Mouse (Mus musculus): ENCODE measurements around the gene Btbd3.

The Btbd3 gene

DNA sequence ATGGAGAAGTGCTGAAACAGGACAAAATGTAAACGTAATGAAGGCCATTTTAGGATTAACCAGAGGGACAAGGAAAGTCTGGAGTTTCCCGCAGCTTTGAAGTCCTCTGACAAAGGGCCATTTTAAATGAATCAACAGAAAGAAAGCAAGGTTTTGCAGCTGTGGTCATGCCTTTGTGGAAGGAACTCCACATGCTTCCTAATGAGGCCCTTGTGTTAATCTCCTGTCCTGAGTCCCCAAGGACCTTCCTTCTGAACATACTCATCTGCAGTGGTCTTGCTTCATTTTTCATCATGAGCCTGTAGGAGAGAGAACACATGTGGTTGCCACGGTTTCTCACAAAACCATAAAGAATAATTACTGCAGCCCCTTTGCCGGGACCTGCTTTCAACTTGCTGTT, 275.6 kb downstream of the Btbd3 start:
- DNase-seq (ENCODE audit: low spot score): no peak

DNA sequence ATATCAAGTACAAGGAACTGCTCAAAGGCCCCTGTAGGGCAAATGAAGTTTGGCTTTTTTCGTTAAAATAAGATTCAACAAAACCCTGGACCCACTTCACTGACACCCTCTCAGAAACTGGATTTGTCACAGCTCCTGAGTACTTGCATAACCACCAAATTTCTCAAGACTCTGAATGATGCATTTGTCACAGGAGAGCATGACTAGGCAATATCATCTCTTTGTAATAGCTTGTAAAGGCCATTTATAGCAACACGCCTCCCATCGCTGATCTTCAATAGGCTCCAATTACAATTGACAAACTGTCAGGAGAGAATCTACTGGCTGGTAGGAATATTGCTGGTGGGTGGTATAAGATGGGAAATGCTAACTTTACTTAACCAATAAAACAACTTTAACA, 283.3 kb downstream of the Btbd3 start:
- DNase-seq (ENCODE audit: low spot score): no peak

DNA sequence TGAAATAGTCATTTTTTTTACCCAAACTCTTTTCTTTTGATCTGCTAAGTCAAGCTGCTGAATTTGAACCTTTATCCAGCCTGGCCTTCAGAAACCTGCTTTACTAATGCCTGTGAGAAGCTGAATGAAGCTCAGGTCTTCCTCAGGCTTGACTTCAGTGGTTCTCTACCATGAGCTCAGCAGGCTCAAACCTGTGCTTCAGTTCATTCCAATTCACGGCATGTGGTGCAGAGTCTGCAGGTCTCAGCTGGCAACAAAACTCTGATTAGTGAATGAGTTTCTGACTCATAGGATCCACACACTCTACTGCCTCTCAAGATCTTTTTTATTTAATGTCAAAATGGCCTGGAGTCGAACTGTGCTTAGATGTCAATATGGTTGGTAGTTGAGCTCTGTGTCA, 292.6 kb downstream of the Btbd3 start:
- DNase-seq (ENCODE audit: low spot score): no peak

DNA sequence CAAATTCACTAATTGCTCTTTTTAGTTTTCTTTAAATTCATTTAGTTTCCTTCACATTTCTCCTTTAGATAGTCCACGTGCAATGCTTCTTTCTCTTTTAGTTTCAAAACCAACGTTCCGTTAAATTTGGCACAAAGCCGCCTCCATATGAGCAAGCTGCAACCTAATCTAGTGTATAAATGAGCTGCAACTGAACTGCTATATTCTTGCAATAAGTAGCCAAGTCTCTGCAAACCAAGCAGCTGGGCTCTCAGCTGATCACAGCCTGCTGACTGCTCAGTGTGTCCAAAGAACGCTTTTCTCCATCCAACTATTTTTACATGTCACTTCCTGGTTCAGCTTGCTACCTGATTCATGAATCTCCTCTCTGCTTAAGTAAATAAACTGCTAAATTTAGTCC, 295.2 kb downstream of the Btbd3 start:
- no peak for DNase-seq (ENCODE audit: low spot score)

DNA sequence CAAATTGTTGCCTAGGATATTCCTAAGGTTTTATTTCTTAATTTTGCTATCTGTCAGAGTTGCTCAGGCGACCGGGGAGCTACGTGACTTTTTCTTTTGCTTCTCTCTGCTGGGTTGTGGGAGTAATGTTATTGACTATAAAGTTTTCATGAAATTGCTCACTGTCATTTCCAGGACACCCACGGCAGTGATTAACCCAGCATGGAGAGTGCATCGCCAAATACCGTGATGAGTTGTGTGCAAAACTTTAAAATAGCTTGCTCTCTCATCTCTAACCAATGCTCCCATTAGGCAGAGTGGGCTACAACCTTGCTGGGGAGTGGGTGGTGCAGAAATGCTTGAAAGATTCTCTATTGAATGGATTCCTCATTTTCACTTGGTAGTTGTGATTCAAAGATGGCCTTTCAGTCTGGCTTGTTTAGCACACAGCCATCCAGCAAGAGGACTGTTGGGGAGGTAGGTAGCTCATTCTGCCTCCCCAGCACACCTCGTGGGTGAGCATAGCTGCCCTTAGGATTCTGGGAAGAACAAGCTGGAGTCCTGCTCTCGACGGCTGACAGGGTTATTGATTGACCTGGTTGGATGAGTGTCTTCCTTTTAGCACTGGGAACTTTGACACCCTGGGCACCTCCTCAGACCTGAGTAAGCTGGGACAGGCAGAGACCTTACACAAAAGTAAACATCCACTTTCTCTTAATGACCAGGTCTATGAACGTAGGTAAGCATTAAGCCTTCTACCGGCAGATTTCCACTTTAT, 298.9 kb downstream of the Btbd3 start:
- DNase-seq (ENCODE audit: low spot score): no peak

DNA sequence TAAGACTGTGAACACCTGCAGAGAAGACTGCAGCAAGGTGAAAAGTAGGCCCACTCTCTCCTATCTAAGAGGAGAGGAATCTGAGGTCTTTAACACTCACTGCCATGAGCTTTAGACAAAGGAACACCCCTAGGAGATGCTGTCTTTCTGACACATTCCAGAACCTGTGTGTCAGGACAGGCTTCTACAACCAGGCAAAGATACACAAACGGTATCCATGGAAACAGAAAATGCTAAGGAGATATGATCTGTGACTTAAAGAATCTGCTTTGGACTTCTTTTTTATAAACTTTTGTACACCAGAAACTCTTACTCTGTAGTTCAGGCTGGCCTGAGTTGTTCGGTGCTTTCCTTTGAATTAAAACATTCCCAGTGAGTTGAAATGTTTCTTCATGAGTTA, 329.6 kb downstream of the Btbd3 start:
- no peak for DNase-seq (ENCODE audit: low spot score)

DNA sequence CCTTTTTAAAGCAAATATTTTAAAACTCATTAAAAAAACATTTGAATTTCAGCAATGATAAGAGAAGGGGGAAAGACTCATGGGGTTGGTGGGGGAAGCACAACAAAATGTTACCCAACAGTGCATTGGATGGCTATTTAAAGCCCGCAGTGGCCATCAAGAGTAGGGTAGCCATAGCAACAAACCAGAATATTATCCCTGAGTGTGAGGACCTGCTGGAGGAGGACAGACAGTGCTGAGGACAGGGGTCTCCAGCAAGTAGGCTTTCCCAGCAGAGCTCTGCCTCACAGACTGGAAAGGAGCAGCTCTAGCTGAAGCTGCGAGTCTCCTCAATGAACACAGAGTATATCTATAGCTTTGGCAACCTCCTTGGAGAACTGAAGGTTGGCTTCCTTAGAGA, 331.0 kb downstream of the Btbd3 start:
- DNase-seq (ENCODE audit: low spot score): no peak

DNA sequence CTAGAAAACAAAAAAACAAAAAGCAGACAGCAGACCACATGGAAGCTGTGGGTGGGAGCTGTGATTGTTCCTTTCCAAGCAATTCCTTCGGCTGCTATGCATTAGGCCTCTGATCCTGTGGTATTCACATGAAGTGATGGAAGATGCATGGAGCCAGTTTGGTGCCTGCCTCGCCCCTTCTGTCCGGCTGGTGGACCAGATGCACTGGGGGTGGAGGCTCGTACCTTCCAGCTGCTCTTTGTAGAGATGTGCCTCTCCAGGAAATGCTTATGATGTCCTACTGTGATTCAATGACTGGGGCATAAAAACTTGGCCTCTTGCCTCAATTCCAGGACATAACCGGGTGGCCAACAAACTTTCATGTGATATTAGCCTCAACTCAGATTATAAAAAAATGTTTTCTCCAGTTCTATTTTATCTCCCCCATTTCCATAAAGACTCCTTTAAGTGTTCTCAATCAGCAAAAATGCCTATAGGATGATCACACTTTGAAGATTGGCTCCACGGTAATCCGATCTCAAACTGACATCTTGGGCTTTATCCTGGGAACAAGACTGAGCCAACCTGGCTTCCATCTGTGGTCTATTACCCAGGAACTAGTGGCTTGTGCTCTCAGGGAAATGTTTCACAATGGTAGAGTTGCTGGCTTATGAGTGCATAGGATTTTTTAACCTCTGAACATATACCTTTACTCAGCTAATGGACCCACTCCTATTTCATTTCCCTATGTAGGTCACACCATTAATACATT, 331.6 kb downstream of the Btbd3 start:
- DNase-seq (ENCODE audit: low spot score): no peak

DNA sequence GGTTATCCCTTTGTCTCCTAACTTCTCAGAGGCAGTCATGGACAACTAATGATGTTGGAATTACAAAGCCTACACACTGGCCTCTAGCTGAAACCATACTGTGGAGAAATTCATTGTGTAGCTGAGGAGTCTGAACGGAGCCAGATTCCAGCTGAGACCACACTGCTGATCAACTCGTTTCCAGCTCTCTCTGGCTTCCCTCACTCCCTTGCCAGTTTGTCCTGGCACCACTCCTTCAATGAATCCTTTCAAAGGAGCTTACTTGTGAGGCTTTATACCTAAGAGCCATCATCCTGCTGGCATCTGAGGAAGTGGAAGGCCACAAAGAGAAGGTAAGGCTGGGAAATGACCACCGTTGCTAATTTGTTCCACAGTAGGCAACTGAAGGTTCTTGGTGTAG, 332.7 kb downstream of the Btbd3 start:
- no peak for DNase-seq (ENCODE audit: low spot score)

DNA sequence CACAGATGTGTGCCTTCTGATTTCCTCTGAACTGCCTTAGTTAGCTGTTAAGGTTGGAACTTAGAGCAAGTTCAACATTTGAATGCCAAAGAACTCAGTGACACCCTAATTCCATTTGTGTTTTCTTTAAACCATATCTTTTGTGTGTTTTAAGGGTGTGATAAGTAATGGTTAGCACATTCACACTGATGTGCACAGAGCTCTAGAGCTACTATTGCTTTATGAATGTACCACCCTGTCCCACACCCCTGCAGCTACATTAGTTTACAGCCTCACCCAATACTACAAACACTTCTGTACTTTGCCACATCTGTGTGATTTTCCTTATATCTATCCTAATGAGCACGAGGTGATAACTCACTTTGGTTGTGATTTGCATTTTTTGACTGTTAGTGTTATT, 333.9 kb downstream of the Btbd3 start:
- DNase-seq (ENCODE audit: low spot score): no peak

DNA sequence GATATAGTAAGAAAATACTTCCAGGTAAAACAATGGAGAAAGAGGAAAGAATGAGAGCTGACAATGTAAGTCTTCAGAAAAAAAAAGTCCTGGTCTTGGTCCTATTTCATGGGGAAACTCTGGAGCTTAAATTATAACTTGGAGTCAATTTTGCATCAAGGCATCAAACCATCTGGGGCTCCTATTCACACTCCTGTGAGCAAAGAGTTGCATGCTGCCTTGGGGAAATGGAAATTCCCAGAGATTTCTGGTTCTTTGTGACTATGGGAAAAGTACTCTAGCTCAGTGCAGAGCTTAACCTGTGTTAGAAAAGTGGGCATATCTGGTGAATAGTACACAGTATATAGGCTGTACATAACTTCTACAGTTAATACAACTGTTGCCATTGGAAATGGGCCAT, 356.0 kb downstream of the Btbd3 start:
- no peak for DNase-seq (ENCODE audit: low spot score)

DNA sequence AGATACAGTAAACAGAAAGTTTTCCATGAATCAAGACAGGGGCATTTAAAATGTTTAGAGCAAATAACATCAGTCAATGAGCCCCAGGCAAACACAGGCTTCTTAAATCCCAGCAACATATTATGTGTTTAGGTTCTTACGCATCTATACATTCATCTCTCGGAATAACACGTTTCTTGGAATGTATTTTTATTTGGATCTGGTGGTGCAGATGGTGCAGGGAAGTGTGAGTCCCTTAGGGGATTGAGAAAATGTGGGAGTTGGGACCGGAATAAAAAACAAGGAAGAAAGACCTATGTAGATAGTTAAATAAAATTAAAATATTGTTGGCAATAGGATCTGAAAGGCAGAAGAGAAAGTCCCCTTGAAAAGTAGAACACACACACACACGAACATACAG, 361.1 kb downstream of the Btbd3 start:
- no peak for DNase-seq (ENCODE audit: low spot score)

Measured in retina, embryonic 14.5 days (tissue).